In genomic region chr5:122537654-122538053, GRCm38 (mm10) we compare ENCODE assay signal across 16 mouse cellular contexts.
"Had no signal": no experiment of that assay in that cellular context is flagged by ENCODE, and none has a peak within 500 bp of the region (broad histone marks: within the 10 kb centered on the region; RNA-seq: fewer than 3 reads in every experiment).

No protein-coding gene starts in this region.

- H3K27me3 ChIP-seq: neural tube, embryonic 13.5 days; neural tube, embryonic 15.5 days; stomach, embryonic 15.5 days had no signal

- H3K4me1 ChIP-seq: neural tube, embryonic 13.5 days; neural tube, embryonic 15.5 days; stomach, embryonic 15.5 days had no signal

- H3K36me3 ChIP-seq: stomach, embryonic 15.5 days had no signal

- H3K4me3 ChIP-seq: neural tube, embryonic 13.5 days; neural tube, embryonic 15.5 days; stomach, embryonic 15.5 days had no signal

- DNase-seq: retina, postnatal 1 day; right cerebral cortex, adult 18-20 months; right cerebral cortex, postnatal 14 days; right cerebral cortex, postnatal 25 days; right cerebral cortex, postnatal 4 days; spleen, adult 18-20 months; thymus, adult 18-20 months; thymus, adult 2 months; thymus, postnatal 14 days; thymus, postnatal 25 days; thymus, postnatal 36 days; thymus, postnatal 4 days had no signal

- H3K9me3 ChIP-seq: neural tube, embryonic 13.5 days; neural tube, embryonic 15.5 days; stomach, embryonic 15.5 days had no signal

- H3K27ac ChIP-seq: neural tube, embryonic 13.5 days; neural tube, embryonic 15.5 days; stomach, embryonic 15.5 days; stomach, postnatal 0 days had no signal
